Mouse (Mus musculus) embryo, embryonic 10.5 days (tissue): ENCODE data around the gene Inpp5e.

ENCODE experiments used
- DNase-seq: peaks from one replicate; pipeline ENCODE4 v3.0.0-alpha.2; 2015; ENCODE audit warnings: low spot score

Inpp5e gene

DNA sequence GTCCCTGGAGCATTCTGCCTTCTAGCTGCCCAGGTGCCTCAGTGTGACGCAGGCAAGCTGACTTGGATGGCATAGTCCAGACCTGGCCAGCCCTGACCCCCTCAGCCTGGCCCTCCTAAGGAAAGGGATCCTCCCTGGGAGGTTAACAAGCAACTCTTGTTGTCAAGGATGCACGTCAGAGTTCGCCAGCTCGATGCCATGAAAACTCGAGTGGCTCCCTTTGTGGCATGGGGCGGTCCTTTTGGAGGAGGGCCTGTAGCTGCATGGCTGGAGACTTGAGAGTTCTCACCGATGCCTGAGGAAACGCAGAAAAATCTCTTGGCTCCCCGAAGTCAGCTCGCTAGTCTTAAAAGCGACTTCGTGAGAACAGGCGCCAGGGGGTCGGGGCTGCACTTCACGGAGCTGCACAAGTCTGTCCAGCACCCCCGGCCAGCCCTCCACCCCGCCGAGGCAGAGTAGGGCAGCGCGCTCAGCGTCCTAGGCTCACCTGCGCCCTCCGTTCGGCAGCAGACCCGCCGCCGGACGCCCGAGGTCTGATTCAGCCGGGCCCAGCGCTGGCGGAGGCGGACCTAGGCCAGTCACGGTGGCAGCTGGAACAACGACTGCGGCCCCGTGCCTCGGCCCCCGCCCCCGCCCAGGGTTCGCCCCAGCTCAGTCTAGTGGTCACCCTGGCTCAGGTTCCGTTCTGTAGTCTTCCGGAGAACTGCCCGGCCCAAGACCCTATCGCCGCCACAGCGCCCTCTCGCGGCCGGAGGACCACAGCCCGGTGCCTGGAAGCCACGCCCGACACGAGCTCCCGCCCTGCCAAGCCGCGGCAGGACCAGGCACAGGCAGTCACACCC is at the start of gene Inpp5e:
Gene Inpp5e (minus strand): TSS at position 689 of the 842 bp plus-strand sequence.
- DNase-seq, result peak; percentile 94

DNA sequence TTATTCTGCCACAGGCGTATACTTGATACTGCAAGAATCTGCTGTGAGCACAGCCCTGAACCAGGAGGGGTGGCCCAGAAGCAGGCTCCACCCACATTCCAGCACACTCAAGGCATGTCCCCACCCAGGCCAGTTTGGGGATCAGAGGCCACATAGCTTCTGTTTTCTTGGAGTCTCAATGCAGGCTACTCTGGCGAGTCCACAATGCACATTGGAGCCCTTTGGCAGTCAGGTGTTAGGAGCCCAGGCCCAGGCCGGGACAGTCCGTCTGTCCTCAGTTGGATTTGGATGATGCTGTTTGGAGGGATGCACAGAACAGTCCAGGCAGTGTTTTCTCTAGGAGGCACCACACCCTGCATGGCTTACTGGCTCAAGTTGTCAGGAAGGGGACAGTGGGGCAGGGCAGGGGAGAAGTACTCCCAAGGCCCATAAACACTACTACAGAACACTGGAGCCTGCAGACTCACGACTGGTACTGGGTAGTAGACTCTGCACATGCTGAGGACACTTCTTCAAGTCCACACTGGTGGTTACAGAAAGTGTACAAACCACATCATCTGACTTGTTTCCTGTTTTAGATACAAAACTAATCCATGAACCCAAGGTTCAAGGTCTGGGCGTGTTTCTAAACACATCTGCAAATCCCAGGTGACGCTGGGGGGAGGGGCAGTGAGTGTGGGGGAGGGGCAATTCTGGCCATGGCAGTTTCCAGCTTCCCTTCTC is 49.6 kb upstream of the Inpp5e start:
- DNase-seq, result peak; percentile 68

DNA sequence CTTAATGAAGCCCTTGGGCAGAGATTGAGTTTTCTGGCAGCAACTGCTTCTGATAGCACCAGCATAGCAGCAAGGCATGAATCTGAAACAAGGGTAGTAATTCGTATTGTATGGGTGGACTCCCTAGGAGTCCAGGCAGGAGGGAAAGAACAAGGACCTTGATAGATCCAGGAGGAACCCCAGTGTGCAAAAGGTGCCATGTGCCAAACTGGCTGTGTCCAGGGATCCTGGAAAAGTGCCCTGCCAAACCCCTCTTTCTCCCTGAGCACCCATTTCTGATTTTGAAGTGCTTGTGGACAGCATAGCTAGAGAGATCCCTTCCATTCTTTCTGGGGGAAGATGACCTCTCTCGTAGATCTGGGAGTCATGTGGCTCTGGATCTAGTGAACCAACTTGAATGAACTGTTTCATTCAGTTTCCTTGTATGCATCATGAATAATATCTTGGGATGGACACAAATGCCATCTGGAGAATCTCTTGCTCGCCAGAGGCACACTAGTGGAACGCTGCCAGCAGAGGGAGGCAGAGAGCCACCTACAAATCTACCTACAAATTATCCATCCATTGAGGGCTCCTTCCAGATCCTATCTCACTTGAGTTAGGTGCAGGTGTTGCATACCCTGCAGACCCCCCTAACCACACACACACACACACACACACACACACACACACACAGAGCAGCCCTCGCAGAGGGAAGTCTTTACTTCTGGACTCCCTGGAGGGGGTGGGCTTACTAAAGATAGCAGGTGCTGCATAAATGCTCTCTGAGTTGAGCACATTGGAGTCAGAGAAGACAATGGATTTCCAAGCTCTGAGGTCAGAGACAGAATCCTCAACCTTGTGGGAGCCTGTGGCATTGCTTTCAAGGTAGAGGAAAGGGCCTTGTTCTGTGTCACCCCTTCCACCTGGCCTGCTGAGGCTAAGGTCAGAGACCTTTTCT is 40.4 kb upstream of the Inpp5e start:
- peak; percentile 86 for DNase-seq

DNA sequence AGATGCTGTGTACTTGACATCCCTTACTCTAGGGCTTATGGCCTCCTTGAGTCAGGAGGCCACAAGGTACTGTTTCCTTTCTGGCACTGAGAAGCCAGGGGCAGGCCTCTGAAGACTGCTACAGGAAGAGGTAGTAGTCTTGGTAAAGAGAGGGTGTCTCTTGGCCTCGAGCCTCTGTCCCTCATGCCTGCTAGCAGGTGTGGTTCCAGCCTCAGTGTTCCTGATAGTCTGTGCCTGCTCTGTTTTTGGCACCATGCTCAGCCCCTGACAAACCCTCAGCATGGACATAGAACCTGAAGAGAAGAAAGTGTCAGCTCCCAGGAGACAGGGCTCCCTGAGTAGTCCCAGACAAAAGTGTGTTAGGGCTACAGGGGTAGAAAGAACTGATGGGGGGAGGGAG is 38.4 kb upstream of the Inpp5e start:
- no peak for DNase-seq

DNA sequence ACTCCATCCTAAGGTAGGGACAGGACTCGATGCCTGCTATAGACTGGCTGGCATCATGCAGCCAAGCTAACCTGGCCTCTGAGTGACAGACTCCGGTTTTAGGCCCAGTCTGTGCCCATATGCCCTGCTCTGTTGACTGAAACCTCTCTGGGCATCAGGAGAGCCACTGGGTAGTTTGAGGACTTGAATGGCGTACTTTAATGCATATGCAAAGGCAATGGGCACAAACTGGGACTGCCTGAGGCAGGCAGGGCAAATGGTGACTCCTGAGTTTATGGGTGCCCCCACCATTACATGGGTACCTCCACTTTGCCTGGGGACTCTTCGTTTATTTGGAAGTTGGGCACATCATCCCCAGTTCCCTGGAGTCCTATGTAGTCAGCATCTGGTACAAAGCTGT is 37.7 kb upstream of the Inpp5e start:
- DNase-seq, result no peak

DNA sequence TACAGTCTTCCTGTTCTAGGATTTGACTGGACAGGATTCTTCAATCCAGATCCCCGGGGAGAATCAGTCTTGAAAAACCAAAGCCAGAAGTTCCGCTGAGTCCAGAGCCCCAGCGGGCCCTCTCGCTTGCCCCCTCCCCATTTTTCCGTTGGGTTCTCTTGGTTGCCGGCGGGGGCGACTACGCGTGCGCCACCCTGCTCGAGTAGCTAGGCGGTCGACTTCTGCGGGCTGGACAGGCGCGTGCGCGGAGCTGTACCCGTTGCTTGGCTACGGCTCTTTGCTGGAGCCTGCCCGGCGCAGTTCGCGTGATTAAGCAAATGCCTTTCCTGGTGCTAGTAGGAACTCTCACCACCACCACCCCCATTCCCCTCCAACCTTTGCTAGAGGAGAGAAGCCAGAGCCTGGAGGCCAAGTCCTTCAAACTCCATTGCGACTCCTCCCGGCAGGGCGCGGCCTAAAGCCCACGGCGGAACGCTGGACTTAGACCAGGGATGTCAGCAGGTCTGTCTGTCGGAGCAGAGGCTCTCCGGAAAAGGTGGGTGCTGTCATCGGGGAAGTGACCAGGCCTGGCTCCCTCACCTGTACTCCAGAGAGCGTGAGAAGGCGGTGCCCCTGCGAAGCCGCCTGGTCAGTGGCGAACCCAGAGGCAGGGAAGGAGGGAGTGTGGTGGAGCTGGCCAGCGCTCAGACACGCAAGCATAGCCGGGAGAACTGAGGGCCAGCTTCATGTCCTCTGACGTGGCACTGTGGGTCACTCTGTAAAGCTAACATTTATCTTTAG is 36.9 kb upstream of the Inpp5e start:
- DNase-seq, result peak; percentile 94

DNA sequence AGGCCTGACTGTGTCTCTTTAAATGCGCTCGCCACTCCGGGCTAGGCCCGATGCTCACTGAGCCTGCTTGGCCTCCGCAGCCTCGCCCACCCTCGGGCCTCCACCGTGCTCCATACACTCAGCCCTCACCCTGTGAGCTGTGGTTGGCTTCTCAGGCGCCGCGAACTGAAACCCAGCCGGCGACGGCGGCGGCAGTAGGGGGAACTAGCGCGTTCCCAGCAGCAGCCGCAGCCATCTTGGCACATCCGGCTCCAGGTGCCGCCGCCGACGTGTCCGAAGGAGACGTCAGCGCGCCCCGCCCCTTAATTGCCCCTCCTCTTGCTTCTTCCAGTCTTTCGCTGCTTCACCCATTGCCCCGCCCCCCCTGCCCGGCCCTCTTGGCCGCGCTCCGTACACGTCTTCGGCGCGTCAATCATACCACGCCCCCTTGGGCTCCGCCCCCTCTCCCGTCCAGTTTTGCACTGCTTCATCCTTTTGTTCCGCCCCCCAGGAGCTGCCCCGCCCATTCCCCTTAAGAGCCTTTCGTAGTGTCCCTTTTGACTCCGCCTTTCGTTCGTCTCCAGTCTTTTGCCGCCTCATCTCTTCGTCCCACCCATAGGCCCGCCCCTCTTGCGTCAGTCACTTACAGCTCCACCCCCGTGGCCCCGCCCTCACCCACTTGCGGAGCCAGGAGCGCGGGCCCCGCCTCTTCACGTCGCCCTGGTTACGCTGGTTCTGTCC is 36.1 kb upstream of the Inpp5e start, which contains the start of gene Sec16a:
Gene Sec16a (minus strand): TSS at position 271 of the 720 bp plus-strand sequence.
- peak; percentile 100 for DNase-seq

DNA sequence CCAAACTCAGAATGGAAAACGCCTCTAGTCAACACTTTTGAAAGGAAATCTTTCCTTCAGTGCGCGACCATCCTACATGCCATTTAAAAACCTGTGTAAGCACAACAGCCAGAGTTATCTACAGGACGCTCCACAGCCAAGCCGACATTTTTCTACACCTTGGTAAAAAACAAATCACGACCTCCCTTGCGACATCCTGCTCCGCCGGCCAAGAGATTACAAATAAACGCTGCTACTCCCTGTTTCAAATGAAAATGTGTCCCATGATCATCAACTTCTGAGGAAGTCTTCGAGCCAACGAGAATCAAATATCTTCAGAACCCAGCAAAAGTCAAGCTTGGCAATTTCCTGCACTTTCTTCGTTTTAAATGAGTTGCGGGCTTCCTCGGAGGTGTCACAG is 35.4 kb upstream of the Inpp5e start:
- DNase-seq, result no peak

DNA sequence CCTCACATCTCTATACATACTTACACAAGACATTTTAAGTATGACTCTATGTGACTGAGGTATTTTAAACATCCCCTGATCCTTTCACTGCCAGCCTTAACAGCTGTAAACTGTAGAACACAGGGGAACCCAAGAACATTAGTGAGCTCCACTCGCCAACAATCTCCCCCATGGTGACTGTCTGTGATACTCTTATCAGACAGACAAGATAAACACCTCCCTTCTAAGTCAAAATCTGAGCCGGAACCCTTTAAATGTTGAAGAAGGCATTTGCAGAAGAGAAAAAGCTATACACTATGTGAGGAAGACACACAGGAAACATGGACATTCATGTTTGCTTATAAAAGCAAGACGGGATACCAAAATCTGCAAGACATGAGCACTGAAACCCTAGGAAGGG is 34.9 kb upstream of the Inpp5e start:
- no peak for DNase-seq

DNA sequence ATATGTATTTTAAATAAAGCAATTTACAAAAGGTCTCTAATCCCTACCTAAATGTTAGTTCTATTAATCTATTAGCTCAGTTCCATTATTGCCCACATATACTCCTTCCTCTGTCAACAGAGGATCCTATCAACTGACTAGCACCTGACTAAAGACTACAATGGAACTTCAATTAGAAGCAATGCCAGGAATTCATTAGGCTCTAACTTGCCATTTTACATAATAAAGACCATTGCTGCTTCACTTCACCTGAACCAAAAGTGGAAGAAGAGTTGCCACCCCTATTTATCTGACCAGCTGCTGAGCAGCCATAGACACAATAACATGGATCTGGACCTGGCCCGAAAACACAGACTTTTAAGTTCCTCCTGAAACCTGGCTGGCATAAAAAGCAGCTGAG is 33.8 kb upstream of the Inpp5e start:
- DNase-seq, result no peak

DNA sequence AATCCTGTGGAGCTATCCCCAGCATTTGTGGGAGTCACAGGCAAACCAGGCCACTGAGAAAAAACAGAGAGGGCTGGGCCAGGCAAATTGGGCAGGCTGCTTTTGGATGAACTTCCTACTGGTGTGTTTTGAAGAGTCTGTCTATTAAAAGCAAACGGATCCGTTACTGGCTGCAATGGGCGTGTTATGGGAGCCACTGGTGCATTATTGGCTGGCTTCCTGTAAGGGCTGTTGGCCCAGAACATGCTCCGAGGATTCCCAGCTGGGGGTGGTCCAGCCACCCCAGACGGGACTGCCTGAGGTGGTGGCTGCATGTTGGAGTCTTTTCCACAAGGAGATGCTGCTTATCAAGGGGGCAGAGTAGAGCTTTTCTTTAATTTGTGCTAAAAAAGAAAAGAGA is 32.7 kb upstream of the Inpp5e start:
- no peak for DNase-seq

DNA sequence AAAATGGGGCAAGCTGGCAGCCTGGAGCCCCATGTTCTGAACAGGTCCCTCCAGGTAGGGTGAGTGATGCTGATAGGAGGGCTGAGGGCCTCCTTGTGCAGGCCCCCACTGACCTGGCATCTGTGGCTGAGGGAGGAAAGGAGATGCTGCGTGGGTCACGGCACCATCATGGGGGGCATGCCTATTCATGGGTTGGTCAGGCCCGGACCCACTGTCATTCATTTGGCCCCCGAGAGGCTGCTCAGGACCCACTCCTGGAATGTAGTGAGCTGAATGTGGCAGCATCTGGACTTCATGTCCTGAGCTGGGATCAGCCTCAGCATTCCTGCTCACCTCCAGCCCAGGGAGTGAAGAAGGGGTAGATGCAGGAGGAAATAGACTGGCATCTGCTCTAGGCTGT is 32.3 kb upstream of the Inpp5e start:
- DNase-seq, result no peak

DNA sequence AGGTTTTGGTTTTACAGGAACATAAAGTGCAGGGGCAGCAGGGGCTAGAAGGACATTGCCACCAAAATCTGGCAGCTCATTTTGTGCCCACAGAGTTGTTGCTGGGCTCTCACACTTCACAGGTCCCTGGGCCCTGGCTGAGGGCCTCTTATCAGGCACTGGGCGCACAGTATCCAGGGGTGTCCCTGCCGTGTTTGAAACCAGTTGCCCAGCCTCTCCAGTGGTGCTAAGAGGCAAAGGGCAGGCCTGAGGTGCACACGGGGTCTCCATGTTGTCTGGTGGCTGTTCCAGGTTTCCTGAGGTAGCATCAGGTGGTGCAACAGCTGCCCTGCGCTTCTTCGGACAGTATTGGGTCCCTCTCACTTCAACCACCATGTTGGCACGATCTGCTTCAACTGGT is 30.7 kb upstream of the Inpp5e start:
- DNase-seq, result no peak

DNA sequence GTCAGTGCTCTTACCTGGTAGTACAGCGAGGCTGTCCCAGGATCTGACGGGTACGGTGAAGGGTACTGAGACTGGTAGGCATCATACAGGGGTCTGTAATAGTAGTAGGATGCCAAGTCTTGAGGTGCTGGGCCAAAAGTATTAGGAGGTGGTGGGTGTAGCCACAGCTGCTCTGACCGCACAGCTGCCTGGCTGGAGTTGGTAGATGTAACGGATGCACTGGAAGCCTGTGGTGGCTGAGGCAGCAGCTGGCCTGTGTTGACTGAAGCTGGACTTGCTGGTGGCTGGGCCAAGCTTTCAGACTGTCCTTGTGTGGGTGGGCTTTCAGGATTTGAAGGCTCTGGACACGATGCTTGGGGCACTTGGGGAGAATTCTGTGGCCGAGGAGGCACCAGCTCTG is 29.4 kb upstream of the Inpp5e start:
- DNase-seq, result no peak

DNA sequence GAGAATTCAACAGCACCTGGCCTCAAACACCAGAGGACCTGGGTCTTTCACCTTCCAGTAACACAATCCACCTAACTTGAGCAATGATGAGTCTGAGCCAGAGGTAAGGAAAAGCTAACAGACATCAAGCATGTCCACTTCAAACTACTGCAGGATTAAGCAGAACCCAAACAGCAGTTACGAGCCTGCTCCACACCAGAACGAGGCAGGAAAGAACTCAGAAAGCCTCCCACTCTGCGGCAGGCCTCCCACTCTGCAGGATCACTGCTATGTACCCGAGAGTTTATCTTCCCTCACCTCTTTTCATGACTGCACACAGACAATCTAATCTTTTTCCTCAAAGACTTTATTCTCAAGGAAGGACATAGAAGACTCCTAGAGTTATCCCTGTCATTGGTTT is 28.2 kb upstream of the Inpp5e start:
- no peak for DNase-seq

DNA sequence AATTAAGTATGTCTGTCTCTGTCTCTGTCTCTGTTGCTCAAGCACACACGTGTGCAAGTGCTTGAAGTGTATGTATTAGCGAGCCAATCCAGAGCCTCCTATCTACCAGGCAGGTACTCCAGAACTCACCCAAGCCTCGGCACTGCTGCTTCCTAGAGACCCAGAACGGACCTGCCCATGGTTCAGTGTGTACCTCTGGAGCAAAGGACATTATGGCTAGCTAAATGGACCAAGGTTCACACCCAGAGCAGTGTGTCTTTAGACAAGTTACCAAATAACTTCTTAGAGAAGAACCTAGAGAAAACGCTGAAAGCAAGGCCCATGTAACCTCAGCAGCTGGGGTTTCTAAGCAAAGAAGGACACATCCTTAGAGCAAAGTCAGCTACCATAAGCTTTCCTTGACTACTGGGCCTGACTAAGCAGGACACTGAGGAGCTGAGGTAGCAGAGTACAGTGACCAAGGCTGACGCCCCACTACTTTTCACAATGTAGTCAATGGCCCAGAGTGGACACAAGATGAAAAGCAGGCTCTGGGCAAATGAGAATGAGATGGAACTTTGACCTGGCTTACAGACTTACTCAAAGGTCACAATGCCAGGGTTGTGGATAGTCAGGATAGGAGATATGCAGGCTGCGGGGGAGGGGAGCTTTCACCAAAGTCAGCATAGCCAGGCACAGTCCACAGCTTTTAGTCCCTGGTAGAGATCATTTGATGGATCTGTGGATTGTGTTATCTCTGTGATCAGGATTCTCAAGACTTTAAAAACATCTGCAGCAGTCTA is 26.0 kb upstream of the Inpp5e start:
- DNase-seq, result no peak

DNA sequence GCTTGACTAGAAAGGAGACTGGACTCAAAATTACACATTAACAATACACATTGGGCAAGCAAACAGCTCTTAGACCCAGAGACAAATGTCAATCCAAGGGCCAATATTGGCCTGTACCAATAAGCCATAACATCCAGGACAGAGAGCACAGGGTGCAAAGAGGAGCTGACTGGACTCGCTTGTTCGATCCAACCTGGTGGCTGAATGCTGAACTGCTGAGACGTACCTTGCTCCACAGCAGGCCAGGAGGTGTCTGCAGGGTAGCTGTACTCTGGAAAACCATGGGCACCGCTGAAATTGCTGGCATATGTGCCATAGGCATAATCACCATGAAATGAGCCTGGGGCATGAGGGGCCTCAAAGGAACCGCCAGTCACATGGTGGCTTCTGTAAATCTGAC is 20.8 kb upstream of the Inpp5e start:
- no peak for DNase-seq

DNA sequence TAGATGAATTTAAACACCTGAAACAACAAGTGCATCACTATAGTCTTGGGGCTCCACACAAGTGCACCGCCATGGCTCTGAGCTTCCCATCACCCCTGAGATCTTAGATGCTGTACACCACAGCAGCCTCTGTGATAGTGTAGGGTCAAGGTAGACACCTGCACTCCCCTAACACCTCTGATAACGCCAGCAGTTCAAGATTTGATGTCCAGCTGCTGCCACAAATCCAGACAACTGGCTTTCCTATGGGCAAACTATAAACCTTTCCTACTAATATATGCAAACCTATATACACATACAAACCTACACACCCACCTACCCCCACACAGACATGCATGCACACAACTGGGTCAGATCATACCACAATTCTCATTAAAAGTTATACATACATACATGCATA is 15.5 kb upstream of the Inpp5e start:
- DNase-seq, result no peak

DNA sequence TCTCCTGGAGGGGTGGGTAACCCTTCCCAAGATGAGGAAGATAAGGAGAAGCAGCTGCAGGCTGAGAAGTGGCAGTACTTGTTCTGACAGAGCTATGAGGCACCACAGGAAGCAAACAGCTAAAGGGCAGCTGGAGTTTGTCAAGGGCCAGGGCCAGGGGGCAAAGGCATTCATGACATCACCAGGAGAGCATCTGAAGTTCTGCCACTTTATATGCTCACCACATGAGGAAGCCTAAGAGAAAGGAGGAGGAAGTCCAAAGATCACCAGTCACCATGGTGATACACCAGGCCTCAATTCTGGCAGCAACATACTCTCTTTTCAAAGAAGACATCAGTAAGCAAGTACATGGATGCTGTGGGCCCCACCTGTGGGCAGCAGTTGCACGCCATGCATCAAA is 14.1 kb upstream of the Inpp5e start:
- DNase-seq, result no peak

DNA sequence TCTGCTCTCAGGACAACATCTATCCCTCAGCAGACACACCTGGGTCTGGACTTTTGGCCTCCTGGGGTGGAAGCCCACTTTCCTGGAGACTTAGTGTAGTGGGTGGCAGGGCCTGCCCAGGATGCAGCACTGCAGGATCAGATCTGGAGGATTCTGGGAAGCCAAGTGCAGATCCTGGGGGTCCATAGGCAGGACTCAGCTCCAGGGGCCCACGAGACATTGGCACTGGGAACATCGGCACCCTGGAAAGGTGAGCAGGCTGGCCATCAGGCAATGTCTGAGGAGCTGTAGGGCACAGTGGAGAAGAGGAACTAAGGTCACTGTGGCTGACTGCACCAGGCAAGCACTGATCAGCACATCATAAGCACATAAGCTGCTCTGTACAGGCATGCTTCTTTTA is 13.0 kb upstream of the Inpp5e start:
- no peak for DNase-seq
